Mouse (Mus musculus): ENCODE measurements around the gene 6030498E09Rik.

6030498E09Rik gene

DNA sequence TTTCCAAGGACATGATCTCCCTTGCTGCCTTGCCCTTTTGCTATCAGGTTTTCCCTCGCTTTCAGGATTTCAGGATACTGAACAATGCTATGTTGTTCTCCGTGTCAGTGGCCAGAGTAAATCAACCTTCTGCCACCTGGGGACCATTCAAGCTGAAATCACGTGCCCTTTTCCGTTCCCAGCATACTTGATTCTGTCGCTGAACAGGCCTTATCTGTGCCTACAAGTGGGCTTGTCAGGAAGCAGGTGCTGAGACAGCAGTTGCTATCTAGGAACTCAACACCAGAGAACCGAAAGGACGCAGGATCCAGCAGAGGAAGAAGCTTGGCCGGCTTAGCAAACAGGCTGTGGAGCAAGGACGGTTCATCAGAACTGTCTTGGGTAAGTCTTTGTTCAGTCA is at the start of gene 6030498E09Rik:
TSS of gene 6030498E09Rik (plus strand) at position 194 of the 400 bp plus-strand sequence.
- no peak for DNase-seq

DNA sequence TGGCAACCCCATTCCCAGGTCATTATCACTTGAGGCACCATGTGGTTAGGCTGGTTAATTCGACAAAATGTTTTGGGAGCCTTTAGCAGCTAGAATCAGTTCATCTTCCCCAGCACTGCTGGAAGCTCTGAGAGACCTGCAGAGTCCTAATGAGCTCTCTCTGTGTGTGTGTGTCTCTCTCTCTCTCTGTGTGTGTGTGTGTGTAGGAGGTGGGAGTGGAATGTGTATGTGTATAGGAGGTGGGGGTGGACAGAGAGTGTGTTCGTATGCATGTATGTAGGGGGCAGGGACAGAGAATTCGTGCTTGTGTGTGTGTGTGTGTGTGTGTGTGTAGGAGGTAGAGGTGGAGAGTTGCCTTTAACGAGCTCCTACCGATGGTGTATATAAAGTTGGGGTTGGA is 42.4 kb upstream of the 6030498E09Rik start:
- no peak for DNase-seq

GRCm38 (mm10) chrX:38730639-38731038 is 41.8 kb upstream of the 6030498E09Rik start:
- DNase-seq: no peak

DNA sequence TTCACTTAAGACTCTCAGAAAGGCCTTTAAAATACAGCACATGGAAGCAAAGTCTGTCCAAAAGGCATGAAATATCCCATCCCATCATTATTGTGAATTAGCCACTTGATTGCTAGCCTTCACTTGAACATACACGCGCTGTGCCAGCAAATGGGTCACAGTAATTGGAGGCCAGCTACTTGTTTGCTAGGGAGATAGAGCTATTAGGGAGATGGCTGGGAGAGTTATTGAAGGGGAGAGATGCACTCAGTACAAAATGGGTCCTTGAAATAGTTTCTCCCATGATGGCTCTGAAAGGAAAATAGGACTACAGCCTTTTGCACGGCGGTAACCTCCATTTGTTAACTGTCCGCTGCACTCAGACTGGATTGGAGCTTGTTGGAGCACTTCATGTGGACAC is 38.8 kb upstream of the 6030498E09Rik start:
- no peak for DNase-seq

- DNase-seq: no peak
Observed at GRCm38 (mm10) chrX:38734916-38735880, 37.3 kb upstream of the 6030498E09Rik start.

GRCm38 (mm10) chrX:38771453-38771852 is 1.0 kb upstream of the 6030498E09Rik start:
- no peak for DNase-seq

DNA sequence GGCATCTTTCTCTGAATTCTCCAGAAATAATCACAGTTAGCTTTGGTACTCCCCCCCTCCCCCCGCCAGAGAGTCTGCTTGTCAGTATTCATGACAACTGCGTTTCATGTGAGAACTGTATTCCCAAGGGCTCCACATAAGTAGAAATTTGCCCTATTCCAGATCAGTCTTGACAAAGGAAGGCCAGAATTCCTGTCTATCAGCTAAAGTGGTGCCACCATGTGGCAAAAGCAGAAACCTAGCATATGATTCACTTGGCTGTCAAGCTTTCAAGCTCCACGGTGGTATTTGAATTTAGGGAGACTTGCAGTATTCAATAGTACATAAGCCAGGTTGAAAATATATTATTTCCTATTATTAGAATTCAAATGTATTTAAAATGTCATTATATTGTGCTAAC is 585 bp upstream of the 6030498E09Rik start:
- DNase-seq: no peak

GRCm38 (mm10) chrX:38794373-38794772 is 21.9 kb downstream of the 6030498E09Rik start:
- no peak for DNase-seq

DNA sequence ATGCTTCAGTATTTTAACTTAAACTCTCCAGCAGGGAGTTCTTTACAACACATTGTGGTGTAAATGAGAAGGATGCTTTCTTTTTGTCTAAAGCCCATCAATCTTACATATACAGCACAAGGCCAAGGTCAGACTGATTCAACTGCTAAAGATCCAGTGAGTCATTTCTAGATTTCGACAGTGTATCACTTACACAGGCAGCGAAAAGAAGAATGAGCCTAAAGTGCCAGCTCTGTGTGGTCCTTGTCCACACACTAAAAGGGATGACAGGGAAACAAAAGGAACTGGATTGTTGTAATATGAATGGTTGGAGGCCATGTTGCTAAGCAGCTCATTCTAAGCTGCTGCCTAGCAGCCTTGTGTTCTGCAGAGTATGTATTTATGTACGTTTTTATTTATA is 41.5 kb downstream of the 6030498E09Rik start:
- DNase-seq: no peak

GRCm38 (mm10) chrX:38816841-38817240 is 44.4 kb downstream of the 6030498E09Rik start:
- DNase-seq: no peak

DNA sequence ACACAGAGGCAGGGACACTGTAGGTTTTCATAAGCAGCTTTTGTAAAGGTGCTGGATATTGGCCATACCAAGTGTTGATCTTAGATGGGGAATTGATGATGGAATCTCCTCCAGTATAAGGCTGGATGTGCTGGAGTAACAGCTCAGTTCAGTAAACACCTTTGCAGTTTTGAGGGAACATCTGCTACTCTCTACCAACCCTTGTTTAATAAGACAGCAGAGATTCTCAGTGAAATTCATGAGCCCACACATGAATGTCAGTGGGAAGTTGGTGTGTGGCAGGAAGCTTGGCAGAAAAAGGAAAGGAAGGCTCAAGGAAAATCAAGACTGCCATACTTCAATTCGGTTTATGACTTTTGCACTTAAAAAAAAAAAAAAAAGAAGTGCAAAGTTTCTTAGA is 186.1 kb downstream of the 6030498E09Rik start:
- DNase-seq: no peak

GRCm38 (mm10) chrX:38996265-38996664 is 223.8 kb downstream of the 6030498E09Rik start:
- no peak for DNase-seq

All from heart, adult 11 months (tissue).